ENCODE assay signal across 8 mouse cellular contexts in genomic region chr8:94037806-94038205, GRCm38 (mm10). TPM values are rescaled to one million over a fixed set of nuclear protein-coding genes. Genes with fewer than 3 reads are reported as not detected.
A peak's percentile ranks its signal among the peaks of the same experiment; 100 is the strongest.
DNase-seq lines count a peak whose midpoint lies in the region; ATAC-seq lines count a peak whose summit lies in the region.

No protein-coding gene starts in this region.

- peak overlapping the region; percentile 77 for H3K9ac ChIP-seq in hindbrain, embryonic 16.5 days (ENCODE audit: low read depth, low read length)
- peak overlapping the region; percentile 72 for H3K9ac ChIP-seq in lung, embryonic 15.5 days
- peak overlapping the region; percentile 40; the same call in 1 of the 2 replicates for H3K9ac ChIP-seq in stomach, embryonic 15.5 days

- no peak overlapping the region for H3K27ac ChIP-seq in hindbrain, embryonic 16.5 days (ENCODE audit: low read depth, low read length)
- peak overlapping the region; percentile 21; the same call in 1 of the 2 replicates for H3K27ac ChIP-seq in lung, embryonic 15.5 days
- peak overlapping the region; percentile 36; the same call in 1 of the 2 replicates for H3K27ac ChIP-seq in stomach, embryonic 15.5 days

- no peak for ATAC-seq in hindbrain, embryonic 16.5 days
- ATAC-seq in lung, embryonic 15.5 days (ENCODE audit: borderline replicate concordance, extremely low read depth, low FRiP score, low TSS enrichment) = no peak
- no peak for ATAC-seq in stomach, embryonic 15.5 days (ENCODE audit: insufficient read depth, low FRiP score, low read depth)

- H3K4me1 ChIP-seq in hindbrain, embryonic 16.5 days (ENCODE audit: control insufficient read depth, insufficient read depth, low read depth, low read length) = peaks cover 21% of the 10 kb centered on the region
- peaks cover 22% of the 10 kb centered on the region for H3K4me1 ChIP-seq in lung, embryonic 15.5 days
- peaks cover 10% of the 10 kb centered on the region for H3K4me1 ChIP-seq in stomach, embryonic 15.5 days

- no peaks in the 10 kb centered on the region for H3K27me3 ChIP-seq in hindbrain, embryonic 16.5 days (replicated peaks; ENCODE audit: control insufficient read depth, insufficient read depth, low read length)
- no peaks in the 10 kb centered on the region for H3K27me3 ChIP-seq in lung, embryonic 15.5 days
- H3K27me3 ChIP-seq in stomach, embryonic 15.5 days (replicated peaks) = no peaks in the 10 kb centered on the region

- peak overlapping the region; percentile 53 for H3K4me2 ChIP-seq in hindbrain, embryonic 16.5 days (ENCODE audit: low read length)
- peak overlapping the region; percentile 72 for H3K4me2 ChIP-seq in lung, embryonic 15.5 days
- H3K4me2 ChIP-seq in stomach, embryonic 15.5 days = peak overlapping the region; percentile 58

- peaks cover 10% of the 10 kb centered on the region for H3K36me3 ChIP-seq in hindbrain, embryonic 16.5 days (ENCODE audit: control insufficient read depth, insufficient read depth, low read length)
- 0 out of 2 replicates have a peak, but pooled peaks cover 3% of the 10 kb centered on the region for H3K36me3 ChIP-seq in lung, embryonic 15.5 days
- no peaks in the 10 kb centered on the region for H3K36me3 ChIP-seq in stomach, embryonic 15.5 days

- H3K4me3 ChIP-seq in hindbrain, embryonic 16.5 days (ENCODE audit: low read length) = peak overlapping the region; percentile 63
- H3K4me3 ChIP-seq in lung, embryonic 15.5 days = peak overlapping the region; percentile 92
- peak overlapping the region; percentile 67 for H3K4me3 ChIP-seq in stomach, embryonic 15.5 days (replicated peaks)

- peak; percentile 13 for DNase-seq in adrenal gland, adult 2 months
- no peak for DNase-seq in adrenal gland, postnatal 4 days (ENCODE audit: low spot score in 2 of 2)
- DNase-seq in thymus, postnatal 14 days = peak; percentile 6
- DNase-seq in thymus, postnatal 36 days = no peak
- no peak for DNase-seq in ovary, adult 18-20 months (ENCODE audit: low spot score)

- WGBS in hindbrain, embryonic 16.5 days = 6% methylated on average over 15 of the region's 15 CpGs
- 5% methylated on average over 15 of the region's 15 CpGs for WGBS in lung, embryonic 15.5 days
- WGBS in stomach, embryonic 15.5 days = 5% methylated on average over 15 of the region's 15 CpGs

- no peaks in the 10 kb centered on the region for H3K9me3 ChIP-seq in hindbrain, embryonic 16.5 days (ENCODE audit: control insufficient read depth, low read length)
- H3K9me3 ChIP-seq in lung, embryonic 15.5 days = no peaks in the 10 kb centered on the region
- H3K9me3 ChIP-seq in stomach, embryonic 15.5 days = no peaks in the 10 kb centered on the region

RNA-seq across cellular contexts. Expression of gene Ogfod1, which starts 0.8 kb away (rescaled TPM):
- total RNA-seq in adrenal gland, adult 2 months (2021) = 10 to 100 TPM; 20.1 to 22.3 TPM
- polyA plus RNA-seq in adrenal gland, adult 2 months (2012; rRNA removed) = 2.4 TPM in 2 replicates
- 10 to 100 TPM; 12.1 to 14.8 TPM for total RNA-seq in adrenal gland, postnatal 4 days (2021)
- 15.8 and 16.2 TPM in 2 replicates for polyA plus RNA-seq in hindbrain, embryonic 16.5 days (2015; fragmentation: Nextera tagmentation; extraction: Ambion mirVana)
- polyA plus RNA-seq in lung, embryonic 15.5 days (2015; fragmentation: Nextera tagmentation; extraction: Ambion mirVana) = 10.6 and 13.7 TPM in 2 replicates
- polyA plus RNA-seq in stomach, embryonic 15.5 days (2015; fragmentation: Nextera tagmentation; extraction: Ambion mirVana) = 13.2 and 14.2 TPM in 2 replicates

RNA-seq across cellular contexts. Expression of gene Nudt21, which starts 1.0 kb away (rescaled TPM):
- total RNA-seq in adrenal gland, adult 2 months (2021) = 10 to 100 TPM; 34.7 to 36.9 TPM
- polyA plus RNA-seq in adrenal gland, adult 2 months (2012; rRNA removed) = 150 and 174 TPM in 2 replicates
- 10 to 100 TPM; 61.4 to 63.6 TPM for total RNA-seq in adrenal gland, postnatal 4 days (2021)
- polyA plus RNA-seq in hindbrain, embryonic 16.5 days (2015; fragmentation: Nextera tagmentation; extraction: Ambion mirVana) = 77.1 and 78.7 TPM in 2 replicates
- polyA plus RNA-seq in lung, embryonic 15.5 days (2015; fragmentation: Nextera tagmentation; extraction: Ambion mirVana) = 111 and 113 TPM in 2 replicates
- polyA plus RNA-seq in stomach, embryonic 15.5 days (2015; fragmentation: Nextera tagmentation; extraction: Ambion mirVana) = 103 and 106 TPM in 2 replicates

RNA-seq across cellular contexts. Expression of gene Amfr, which starts 25.2 kb away (rescaled TPM):
- 100 to 1,000 TPM; 234 to 239 TPM for total RNA-seq in adrenal gland, adult 2 months (2021)
- polyA plus RNA-seq in adrenal gland, adult 2 months (2012; rRNA removed) = 290 and 363 TPM in 2 replicates
- total RNA-seq in adrenal gland, postnatal 4 days (2021) = 100 to 1,000 TPM; 142 to 152 TPM
- 57.4 and 71.5 TPM in 2 replicates for polyA plus RNA-seq in hindbrain, embryonic 16.5 days (2015; fragmentation: Nextera tagmentation; extraction: Ambion mirVana)
- 48.5 and 49.6 TPM in 2 replicates for polyA plus RNA-seq in lung, embryonic 15.5 days (2015; fragmentation: Nextera tagmentation; extraction: Ambion mirVana)
- 48.6 and 51.4 TPM in 2 replicates for polyA plus RNA-seq in stomach, embryonic 15.5 days (2015; fragmentation: Nextera tagmentation; extraction: Ambion mirVana)

Comparison
In these comparisons a context has a peak if more than half of its experiments do, and no peak if none do; other contexts are left out.
1. DNase-seq: peak in adrenal gland, adult 2 months (single experiment) and thymus, postnatal 14 days (single experiment); none in adrenal gland, postnatal 4 days (0 of 2), thymus, postnatal 36 days (0 of 2) and ovary, adult 18-20 months (single experiment).
2. Peak in every context shown above with its lines, with median percentiles within 50 percentile points of each other: H3K4me2 ChIP-seq, H3K4me3 ChIP-seq and H3K9ac ChIP-seq.